Mouse (Mus musculus) urinary bladder, postnatal 36 days (tissue): ENCODE results near the gene Fuz.

Experiments used
- DNase-seq, 2 experiments: peaks; one replicate each; pipeline ENCODE4 v3.0.0; 2022; ENCODE audit warnings: low spot score in 2 of 2, mixed read lengths in 1 of 2

Fuz gene

DNA sequence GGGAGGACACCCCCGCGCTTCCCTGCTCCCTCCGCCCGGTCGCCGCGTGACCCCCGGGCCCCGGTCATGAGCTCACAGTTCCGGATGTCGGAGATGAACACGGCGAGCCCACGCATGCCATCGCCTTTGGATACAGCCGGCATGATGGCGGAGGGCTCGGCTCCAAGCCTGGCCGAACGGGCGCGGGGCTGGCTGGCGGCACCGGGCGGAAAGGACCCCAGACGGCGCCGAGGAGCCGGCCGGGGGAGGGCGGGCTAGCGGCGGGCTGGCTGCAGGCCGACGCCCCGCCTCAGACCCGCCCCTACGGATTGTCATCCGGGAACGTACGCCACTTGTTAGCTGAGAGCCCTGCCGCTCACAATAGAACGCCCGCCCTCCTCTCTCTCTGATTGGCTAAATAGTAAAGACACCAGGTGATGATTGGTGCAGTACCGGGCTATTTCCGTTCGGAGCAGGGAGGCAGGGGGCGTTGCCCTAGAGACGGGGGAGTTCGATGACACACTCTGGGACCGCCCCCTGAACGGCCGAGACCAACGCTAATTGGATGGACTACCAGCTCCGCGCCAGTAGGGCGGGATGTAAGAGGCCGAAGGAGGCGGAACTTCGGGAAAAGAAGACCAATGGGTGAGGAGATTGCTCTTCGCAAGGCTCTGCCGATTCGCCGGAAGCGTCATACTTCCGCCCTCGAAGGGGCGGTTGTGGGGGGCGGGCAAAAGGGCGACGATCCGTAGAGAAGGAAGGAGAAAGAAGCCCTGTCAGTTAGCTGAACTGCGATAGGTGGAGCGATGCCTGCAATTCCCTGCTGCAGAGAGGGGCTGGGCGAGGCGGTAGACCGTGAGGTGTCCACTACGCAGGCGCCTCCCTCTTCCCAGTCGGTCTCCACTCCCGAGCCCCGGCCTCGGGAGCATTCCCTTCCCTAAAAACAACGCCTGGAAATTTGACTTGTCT, 33.6 kb downstream of the Fuz start, which contains the start of gene Ap2a1:
Gene Ap2a1, minus strand, starts transcription at position 293 of the 948 bp plus-strand sequence.
- DNase-seq: peak; percentile 98 to 100

DNA sequence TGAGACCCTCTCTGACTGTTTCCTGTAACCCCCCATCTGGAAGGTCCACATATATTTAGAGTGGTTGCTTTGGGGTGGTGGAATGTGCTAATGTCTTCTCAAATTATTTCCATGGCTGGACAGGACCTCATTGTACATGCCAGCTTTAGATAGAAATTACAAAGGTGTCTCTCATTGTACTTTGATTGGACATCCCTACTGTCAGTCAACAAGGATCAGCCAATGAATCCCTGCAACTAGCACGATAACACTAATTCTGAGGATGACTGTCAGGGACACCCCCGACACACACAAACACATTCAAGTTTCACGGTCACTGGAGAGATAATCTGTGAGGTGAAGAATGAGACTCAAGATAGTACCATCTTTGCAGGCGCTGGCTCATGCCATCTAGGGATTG, 42.8 kb downstream of the Fuz start:
- DNase-seq: no peak

DNA sequence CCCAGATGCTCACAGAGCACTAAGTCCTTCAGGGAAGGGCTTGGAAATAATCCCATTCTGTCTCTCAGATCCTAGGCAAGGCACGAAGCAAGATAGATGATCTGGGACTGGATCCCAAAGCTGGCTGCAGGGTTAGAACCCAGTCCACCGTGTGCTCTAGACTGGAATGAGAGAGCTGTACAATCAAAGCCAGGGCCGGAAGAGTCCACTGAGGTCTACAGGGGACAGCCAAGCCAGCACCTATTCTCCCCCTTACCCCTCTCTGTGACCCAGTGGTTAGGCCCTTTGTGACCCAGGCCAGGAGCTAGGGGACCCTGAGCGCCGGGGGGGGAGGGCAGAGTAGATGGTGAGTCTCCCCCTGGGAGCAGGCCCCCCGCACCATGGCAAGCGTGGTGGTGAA, 47.0 kb downstream of the Fuz start, which contains the start of gene Tsks:
Gene Tsks, plus strand, starts transcription at position 301 of the 400 bp plus-strand sequence.
- no peak for DNase-seq

DNA sequence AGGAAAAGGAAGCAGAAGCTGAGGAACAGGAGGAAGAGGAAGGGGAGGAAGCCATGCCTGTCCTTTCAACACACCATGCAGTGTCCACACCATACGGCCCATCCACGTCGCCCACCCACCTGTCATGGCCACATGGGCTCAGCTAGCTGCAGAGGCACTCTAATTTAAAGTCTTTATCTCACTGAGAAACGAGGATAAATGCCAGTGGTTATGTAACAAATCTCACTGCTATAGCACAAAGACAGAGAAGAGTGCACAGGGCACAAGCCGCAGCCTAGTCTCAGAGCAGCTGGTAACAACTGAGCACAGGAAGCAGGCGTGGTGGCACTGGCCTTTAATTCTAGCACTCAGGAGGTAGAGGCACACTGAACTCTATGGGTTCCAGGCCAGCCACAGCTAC, 54.0 kb downstream of the Fuz start:
- DNase-seq: no peak

DNA sequence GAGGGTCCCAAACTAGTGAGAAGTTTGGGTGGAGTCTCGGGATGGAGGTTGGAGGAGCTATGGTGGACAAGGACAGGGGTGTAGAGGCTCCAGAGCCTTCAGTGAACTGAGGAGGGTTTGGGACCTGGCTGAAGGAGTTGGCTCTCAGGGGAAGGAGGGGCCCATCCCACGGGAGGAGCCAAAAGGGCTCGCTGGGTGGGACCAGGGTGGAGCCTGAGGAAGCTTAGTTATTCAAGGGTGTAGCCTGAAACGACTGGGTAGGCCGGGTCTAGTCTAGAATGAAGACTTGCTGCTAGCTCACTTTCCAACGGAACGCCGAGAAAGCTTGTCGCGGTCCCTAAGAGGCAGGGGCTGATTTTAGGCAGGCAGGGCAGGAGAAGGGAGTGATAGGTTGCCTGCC, 56.1 kb downstream of the Fuz start:
- peak; percentile 80 to 86 for DNase-seq
